Mouse (Mus musculus): ENCODE results near the gene Tnxb.
"Not testable (repeated sequence)": the region's sequence is repeated elsewhere in the genome, so short reads cannot be mapped to it uniquely, and the experiment has no call there.

The Tnxb gene

DNA sequence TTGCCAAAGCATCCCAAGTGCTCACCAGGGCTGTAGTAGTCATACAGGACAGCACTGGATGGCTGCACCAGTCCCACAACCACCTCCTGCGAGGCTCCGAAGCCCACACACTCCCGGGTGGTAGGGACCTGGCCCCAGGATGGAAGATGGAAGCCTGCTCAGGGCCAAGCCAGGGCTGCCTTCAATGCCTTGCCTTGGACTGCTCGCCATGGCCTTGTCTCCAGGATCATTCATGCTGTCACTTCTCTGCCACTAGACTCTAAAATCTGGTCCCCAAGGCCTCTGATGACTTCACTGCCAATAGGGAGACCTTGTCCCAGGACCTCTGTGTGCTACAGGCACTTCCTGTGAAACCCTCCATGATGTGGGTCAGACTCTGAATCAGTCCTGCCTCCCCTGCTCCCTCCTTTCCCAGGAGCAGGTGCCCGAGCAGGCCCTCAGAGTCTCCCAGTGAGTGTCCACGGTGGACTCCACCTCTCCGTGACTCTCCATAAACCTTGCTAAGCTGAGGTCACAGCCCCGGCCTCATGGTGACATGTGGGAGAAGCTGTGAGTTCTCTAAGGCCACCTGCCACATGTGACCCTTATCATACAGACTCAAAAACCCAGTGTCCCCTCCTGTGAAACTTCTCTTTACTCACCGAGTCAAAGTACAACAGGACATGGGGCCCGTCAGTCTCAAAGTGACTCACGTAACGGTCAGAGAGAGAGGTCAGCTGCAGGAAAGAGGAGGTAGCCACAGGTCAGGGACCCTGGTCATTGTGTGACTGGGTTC lies 59.6 kb downstream of the Tnxb start:
- not testable (repeated sequence) for DNase-seq (ENCODE audit: low spot score in 2 of 2)

DNA sequence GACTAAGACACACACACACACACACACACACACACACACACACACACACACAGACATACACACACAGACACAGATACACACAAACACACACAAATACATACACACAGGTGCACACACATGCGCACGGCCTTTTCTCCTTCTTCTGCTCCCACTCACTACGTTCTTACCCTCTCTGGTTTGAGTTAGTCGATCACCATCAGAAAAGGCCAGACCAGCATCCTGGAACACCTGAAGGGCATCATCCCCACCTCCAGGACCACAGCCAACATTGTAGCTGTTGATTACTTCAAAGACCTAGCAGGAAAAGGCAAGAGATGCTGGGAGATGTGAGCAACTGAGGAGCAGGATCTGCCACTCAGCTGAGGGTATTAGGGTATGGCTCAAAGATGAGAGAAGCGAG lies 67.1 kb downstream of the Tnxb start:
- DNase-seq (ENCODE audit: low spot score in 2 of 2): not testable (repeated sequence)

- not testable (repeated sequence) for DNase-seq (ENCODE audit: low spot score in 2 of 2)
These were observed 69.4 kb downstream of the Tnxb start for GRCm38 (mm10) chr17:34739708-34740107.

GRCm38 (mm10) chr17:34740280-34740679 lies 69.9 kb downstream of the Tnxb start:
- no peak for DNase-seq (ENCODE audit: low spot score in 2 of 2)

GRCm38 (mm10) chr17:34743719-34744118 lies 73.4 kb downstream of the Tnxb start, which contains the start of gene C4b:
C4b (minus strand) TSS chr17:34743882.
- no peak for DNase-seq (ENCODE audit: low spot score in 2 of 2)

- DNase-seq (ENCODE audit: low spot score in 2 of 2): no peak
These were observed 73.9 kb downstream of the Tnxb start for GRCm38 (mm10) chr17:34744206-34744605.

DNA sequence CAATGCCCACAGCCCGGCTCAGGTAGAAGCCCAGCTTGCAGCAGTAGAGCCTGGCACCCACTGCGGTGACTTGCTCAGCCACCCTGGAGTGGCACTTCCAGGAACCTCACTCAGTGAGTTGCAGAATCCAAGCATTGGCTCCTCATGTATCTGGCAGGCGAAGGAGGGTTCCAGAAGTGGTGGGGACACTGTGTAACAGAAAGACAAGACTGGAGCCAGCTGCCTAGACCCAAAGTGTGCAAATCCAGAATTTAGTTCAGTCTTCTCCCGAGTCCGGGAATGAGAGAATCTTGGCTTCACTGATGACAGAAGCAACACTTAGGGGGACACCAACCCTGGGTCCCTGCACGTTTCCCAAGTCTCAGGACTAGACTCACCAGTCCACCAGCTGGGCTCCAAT lies 74.3 kb downstream of the Tnxb start:
- not testable (repeated sequence) for DNase-seq (ENCODE audit: low spot score in 2 of 2)

DNA sequence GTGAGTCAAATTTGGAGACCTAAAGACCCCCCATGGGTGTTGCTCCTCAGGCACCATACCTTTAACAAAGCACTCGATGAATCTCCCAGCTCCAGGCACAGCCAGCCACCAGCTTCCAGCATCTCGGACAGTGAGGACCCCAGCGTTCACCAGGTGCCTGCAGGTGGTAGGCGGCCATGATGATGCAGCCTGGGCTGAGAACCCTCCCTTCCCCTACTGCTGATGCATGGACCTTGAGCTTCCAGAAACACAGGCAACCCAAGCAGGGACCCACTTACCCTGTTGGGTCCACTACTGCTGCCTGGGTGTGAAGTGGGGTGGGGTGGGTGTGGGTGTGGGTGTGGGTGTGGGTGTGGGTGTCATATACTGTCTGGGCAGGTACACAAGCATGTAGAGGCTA lies 74.8 kb downstream of the Tnxb start:
- not testable (repeated sequence) for DNase-seq (ENCODE audit: low spot score in 2 of 2)

DNA sequence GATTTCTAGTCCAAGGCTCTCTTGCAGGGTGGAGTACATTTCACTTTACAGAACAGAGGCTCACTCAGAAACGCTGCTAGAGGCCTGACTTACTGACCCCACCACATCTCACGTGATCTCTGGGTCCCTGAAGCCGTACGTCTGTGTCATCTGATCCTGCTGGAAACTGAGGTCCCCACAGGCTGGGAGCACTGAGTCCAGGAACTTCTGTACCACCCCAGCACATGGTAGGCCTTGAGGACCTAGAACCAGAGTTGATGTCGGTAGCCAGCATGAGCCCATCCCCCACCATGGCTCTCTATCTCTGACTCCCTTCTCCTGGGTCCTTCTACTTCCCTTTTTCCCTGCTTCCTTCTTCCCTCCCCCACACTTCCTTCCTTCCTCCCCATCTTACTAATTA lies 76.2 kb downstream of the Tnxb start:
- no peak for DNase-seq (ENCODE audit: low spot score in 2 of 2)

DNA sequence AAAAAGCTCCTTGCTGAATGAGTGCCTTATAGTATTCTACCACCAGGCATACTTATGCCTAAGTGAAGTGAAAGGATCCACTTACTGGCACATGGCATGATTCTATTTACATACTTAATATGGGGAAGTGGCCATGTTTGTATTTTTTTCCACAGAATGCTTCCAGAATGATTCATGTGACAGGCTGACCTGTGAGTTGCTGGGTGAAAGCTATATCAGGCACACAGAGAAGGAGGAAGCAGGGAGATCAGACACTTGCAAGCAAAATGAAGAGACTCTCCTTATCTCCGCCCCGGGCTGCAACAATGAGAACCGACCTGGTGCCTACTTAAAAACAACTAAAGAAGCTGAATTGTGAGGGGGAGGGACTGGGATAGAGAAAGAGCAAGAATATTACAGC lies 91.1 kb downstream of the Tnxb start:
- DNase-seq (ENCODE audit: low spot score in 2 of 2): no peak

Measured in thymus, postnatal 10 days (tissue).